Mouse (Mus musculus): ENCODE measurements around the gene Gm6871. TPM values are rescaled to one million over a fixed set of nuclear protein-coding genes. Genes with fewer than 3 reads are reported as not detected.
"Not testable (repeated sequence)": the region's sequence is repeated elsewhere in the genome, so short reads cannot be mapped to it uniquely, and the experiment has no call there.

The Gm6871 gene
- total RNA-seq, 2 experiments from 2014 or later = not detected

DNA sequence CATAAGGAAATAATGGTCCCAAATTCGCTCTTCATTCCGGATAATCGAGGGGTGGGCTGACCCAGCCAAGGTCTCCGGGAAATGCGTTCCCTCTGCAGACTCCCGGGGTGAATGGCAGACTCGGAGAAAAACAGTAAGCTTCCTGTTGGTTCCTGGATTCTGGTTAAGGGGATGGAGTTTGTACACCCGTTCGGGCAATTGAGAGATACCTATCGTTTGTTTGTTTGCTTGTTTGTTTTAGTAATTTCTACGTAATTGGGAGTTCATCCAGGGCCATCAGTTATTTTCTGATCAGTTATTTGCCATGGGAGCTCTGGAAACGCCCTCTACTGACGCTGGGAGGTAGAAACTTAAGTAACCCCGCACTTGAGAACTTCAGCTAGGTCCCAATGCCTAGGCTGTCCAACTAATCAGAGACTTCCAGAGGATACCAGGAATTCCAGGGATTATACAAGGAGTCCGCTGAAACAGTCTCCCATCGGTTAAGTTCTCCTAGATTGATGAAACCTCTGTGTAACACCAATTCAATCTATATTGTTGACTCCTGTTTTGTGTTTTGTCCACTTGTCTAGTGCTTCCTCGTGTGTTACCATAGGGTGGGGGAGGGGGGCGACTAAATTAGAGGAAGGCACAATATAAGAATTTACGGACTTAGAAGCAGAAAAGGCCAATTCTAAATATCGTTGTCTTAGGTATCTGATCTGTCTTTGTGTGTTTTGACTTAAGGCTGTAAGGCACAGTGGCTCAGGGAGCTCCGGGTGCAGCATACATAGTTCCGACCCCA, 73.1 kb downstream of the Gm6871 start:
- H3K27ac ChIP-seq = peak overlapping the region; percentile 88
- peak; percentile 61 for DNase-seq
- intact Hi-C loops (cut with DNase I) = loop anchor here (2.0 to 10.0 kb wide), 2 partner anchors 132 to 994 kb away; partner anchors contain the start of gene Zfp788
- peak; percentile 71 for TF ChIP-seq CTCF (IDR thresholded peaks at IDR 0.05)
- H3K4me3 ChIP-seq = peak overlapping the region; percentile 77

DNA sequence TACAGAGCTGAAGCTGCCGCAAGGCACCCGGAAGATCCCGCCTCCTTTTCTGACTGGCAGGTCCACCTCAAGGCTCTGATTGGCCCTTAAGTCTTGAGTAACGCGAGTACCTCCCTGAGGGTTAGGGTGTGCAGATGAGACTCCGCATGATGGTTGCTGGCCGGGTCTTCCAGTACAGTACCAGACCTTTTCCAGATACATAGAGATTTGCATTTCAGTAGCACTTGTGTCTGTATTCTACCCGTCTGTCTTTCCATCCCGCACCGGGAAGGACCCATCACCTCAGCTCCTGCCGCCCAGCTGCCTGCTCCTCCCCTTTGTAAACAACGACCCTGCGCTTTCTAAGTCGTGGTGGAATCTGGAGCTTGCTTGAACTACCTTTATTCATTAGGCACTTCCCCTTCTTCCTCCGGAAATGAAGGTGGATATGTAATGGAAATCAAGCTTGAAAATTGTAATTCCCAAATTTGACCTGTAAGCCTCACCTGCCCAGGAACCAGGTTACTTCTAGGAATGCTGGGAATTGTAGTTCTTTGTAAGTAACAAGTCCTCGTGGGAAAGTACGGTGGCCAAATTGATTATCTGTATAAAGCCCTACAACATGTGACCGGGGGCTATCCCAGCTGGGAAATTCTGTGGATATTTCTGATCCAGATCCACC, 73.9 kb downstream of the Gm6871 start, which contains the start of the genes Gm20449 and AW146154:
Gm20449 (minus strand) TSS at position 29 of the 661 bp plus-strand sequence.
AW146154 (minus strand) TSS at position 502 of the 661 bp plus-strand sequence.
- intact Hi-C loops (cut with DNase I) = loop anchor here (1.0 to 10.0 kb wide), 4 partner anchors 99 to 995 kb away; partner anchors contain the start of genes 2610021A01Rik, AI987944 and Zfp788
- peak; percentile 98 for DNase-seq
- H3K4me3 ChIP-seq = peak within 1 kb of the TSS; percentile 77
- H3K27ac ChIP-seq = peak within 1 kb of the TSS; percentile 88
- no peak for TF ChIP-seq CTCF (IDR thresholded peaks at IDR 0.05)

DNA sequence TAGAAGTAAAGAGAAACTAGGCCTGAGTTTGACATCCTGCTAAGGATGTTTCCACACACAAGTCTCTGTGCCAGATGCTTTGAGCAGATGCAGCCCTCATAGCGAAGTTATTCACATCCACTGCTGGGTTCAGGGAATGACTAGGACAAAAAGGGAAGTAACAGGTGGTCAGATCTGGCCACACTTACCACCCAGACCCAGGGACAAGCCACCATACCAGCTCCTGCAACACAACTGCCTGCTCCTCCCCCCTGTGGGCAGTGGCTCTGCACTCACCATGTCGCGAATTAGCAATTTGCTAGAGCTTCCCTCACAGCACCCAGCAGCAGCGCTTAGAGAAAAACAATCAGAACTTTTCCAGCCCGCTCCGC, 74.5 kb downstream of the Gm6871 start:
- H3K27ac ChIP-seq = peak overlapping the region; percentile 88
- peak overlapping the region; percentile 77 for H3K4me3 ChIP-seq
- intact Hi-C loops (cut with DNase I) = loop anchor here (1.0 to 2.0 kb wide), 2 partner anchors 100 to 106 kb away; partner anchors contain the start of genes 2610021A01Rik and AI987944
- not testable (repeated sequence) for DNase-seq

DNA sequence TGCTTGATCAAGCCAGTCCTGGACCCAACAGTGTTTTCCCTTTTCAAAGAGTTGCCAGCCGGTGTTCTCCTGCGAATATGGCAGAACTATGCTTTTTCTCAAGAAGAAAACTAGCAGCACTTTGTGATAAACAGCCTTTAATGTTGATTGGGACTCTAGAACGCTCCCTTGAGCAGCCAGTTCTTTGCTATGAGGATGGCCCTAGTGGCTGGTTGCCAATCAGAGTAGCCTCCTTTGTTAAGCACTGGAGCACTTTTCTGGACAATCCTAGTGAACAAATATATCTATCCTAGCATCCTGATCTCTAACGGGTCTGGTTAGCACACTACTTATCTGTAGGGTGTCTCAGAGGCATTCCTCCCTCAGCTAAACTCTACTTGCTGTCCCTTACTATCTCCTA, 75.0 kb downstream of the Gm6871 start:
- Histone ChIP-seq H3K27ac (peak overlapping the region; percentile 88), H3K4me3 (peak overlapping the region; percentile 77)
- not testable (repeated sequence) for DNase-seq
- intact Hi-C loops (cut with DNase I) = loop anchor here (2.0 kb wide), 1 partner anchor 100 kb away; the partner anchor contains the start of gene 2610021A01Rik

DNA sequence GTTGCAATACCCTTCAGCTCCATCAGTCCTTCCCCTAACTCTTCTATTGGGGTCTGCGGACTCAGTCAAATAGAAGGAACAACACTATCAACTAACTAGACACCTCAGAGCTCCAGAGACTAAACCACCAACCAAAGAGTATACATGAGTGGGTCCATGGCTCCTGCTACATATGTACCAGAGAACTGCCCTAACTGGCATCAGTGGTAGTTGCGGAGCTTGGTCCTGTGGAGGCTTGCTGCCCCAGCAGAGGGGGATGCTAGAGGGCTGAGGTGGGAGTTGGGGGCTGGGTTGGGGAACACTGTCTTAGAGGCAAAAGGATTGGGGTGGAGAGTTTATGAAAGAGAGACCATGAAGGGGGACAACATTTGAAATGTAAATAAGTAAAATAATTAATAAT, 75.6 kb downstream of the Gm6871 start:
- DNase-seq = no peak
- no peak for TF ChIP-seq CTCF (IDR thresholded peaks at IDR 0.05)
- Histone ChIP-seq H3K27ac (no peak overlapping the region), H3K4me3 (no peak overlapping the region)
- intact Hi-C loops (cut with DNase I) = loop anchor here (2.0 kb wide), 1 partner anchor 101 kb away; the partner anchor contains the start of gene 2610021A01Rik

Other genes with a start within 250 kb of the Gm6871 start
- gene AI987944, start 180.3 kb downstream of the Gm6871 start, total RNA-seq (2021) = 10 to 100 TPM; 11.0 to 11.1 TPM
- under 1 TPM; 0.20 to 0.22 TPM for gene Vmn2r57, start 125.0 kb downstream of the Gm6871 start, total RNA-seq (2021)
- gene Gm20449, start 74.2 kb downstream of the Gm6871 start, total RNA-seq (2021) = under 1 TPM in 1 of 2 experiments, not detected in 1; 0.11 TPM
- 1 to 10 TPM; 4.0 to 4.7 TPM for gene AW146154, start 73.8 kb downstream of the Gm6871 start, total RNA-seq (2021)
- 10 to 100 TPM in 1 of 2 experiments, 1 to 10 TPM in 1; 9.7 to 10.5 TPM for gene 2610021A01Rik, start 25.6 kb upstream of the Gm6871 start, total RNA-seq (2021)
- 10 to 100 TPM in 1 of 2 experiments, 1 to 10 TPM in 1; 9.8 to 10.8 TPM for gene Zfp788, start 59.5 kb upstream of the Gm6871 start, total RNA-seq (2021)

All from gastrocnemius, adult 2 months (tissue).